Mouse (Mus musculus) small intestine, adult 2 months (tissue): ENCODE results near the gene Gm21060. TPM values are rescaled to one million over a fixed set of nuclear protein-coding genes. Genes with fewer than 3 reads are reported as not detected.
"Not testable (repeated sequence)": the region's sequence is repeated elsewhere in the genome, so short reads cannot be mapped to it uniquely, and the experiment has no call there.

Experiments
- H3K27ac ChIP-seq: fragments of 200-500 bp; 2 replicates; pipeline ENCODE4 v1.5.1; 2012; ENCODE audit warnings: low read depth, low read length, control low read depth, inconsistent platforms; ENCODE audit not compliant: insufficient read depth
- H3K27me3 ChIP-seq: fragments of 200-500 bp; 2 replicates; pipeline ENCODE4 v1.6.1; 2012; ENCODE audit warnings: mild to moderate bottlenecking, moderate library complexity, low read length, inconsistent platforms; ENCODE audit not compliant: control insufficient read depth, insufficient read depth
- H3K36me3 ChIP-seq: fragments of 200-500 bp; 2 replicates; pipeline ENCODE4 v1.6.1; 2012; ENCODE audit warnings: mild to moderate bottlenecking, low read length, control low read depth, inconsistent platforms; ENCODE audit not compliant: control insufficient read depth, insufficient read depth
- H3K4me1 ChIP-seq: fragments of 200-500 bp; 2 replicates; pipeline ENCODE4 v1.6.1; 2012; ENCODE audit warnings: low read length, inconsistent platforms, mixed read lengths; ENCODE audit not compliant: control insufficient read depth, insufficient read depth, insufficient read length
- H3K4me3 ChIP-seq: fragments of 200-500 bp; 2 replicates; pipeline ENCODE4 v1.5.1; 2012; ENCODE audit warnings: low read depth, mild to moderate bottlenecking, control low read depth, inconsistent platforms, low read length, moderate library complexity
- CTCF ChIP-seq: fragments of 200-500 bp; IDR thresholded peaks from 2 replicates; pipeline ENCODE4 v1.5.1; 2012; ENCODE audit warnings: low read depth, mild to moderate bottlenecking, control low read depth, inconsistent platforms, low read length, moderate library complexity, mixed read lengths; ENCODE audit not compliant: insufficient replicate concordance, insufficient read length; ENCODE audit errors: extremely low read depth
- POLR2A ChIP-seq: fragments of 200-500 bp; IDR thresholded peaks from 2 replicates; pipeline ENCODE4 v1.6.1; 2012; ENCODE audit warnings: low read depth, mild to moderate bottlenecking, control low read depth, inconsistent platforms, low read length, moderate library complexity
- WGBS: fragments of 180-500 bp; shearing (Covaris S2); methylation state at CpG from one replicate; pipeline ENCODE4 v1.1.7; 2018; 5-methylcytosine and 5-hydroxymethylcytosine counted together
- polyA plus RNA-seq: library from polyadenylated mRNA; depleted of rRNA; stranded (reverse); fragments of >200 nt; gene quantifications from 2 replicates; pipeline ENCODE4 v1.2.3, GENCODE M21; 2012; rRNA removed

The Gm21060 gene
- not detected in 2 replicates for polyA plus RNA-seq

- WGBS = 96% methylated on average over 2 of the region's 2 CpGs
- no peak for TF ChIP-seq CTCF
- TF ChIP-seq POLR2A = no peak
- H3K27me3 ChIP-seq = no peaks in the 10 kb centered on the region
Observed at GRCm38 (mm10) chr19:61296969-61297368, at the start of gene Gm21060. Gene Gm21060 (minus strand): TSS chr19:61297069.

GRCm38 (mm10) chr19:61320844-61321243 is 24.0 kb upstream of the Gm21060 start:
- not testable (repeated sequence) for H3K4me3 ChIP-seq, H3K36me3 ChIP-seq, H3K27ac ChIP-seq, H3K4me1 ChIP-seq, H3K27me3 ChIP-seq
- 86% methylated on average over 3 of the region's 3 CpGs for WGBS

More at GRCm38 (mm10) chr19:61296969-61297368, at the start of gene Gm21060:
- Histone ChIP-seq H3K36me3 (no peaks in the 10 kb centered on the region), H3K27ac (no peak within 1 kb of the TSS), H3K4me3 (no peak within 1 kb of the TSS), H3K4me1 (no peaks in the 10 kb centered on the region)

- not testable (repeated sequence) for H3K27me3 ChIP-seq, H3K4me1 ChIP-seq, H3K4me3 ChIP-seq, H3K36me3 ChIP-seq, H3K27ac ChIP-seq
- 55% methylated on average over 11 of the region's 11 CpGs for WGBS
Observed at GRCm38 (mm10) chr19:61313185-61313584, 16.3 kb upstream of the Gm21060 start.

GRCm38 (mm10) chr19:61312400-61312799 is 15.5 kb upstream of the Gm21060 start:
- WGBS = 87% methylated on average over 10 of the region's 10 CpGs
- H3K27me3 ChIP-seq, H3K36me3 ChIP-seq, H3K27ac ChIP-seq, H3K4me1 ChIP-seq, H3K4me3 ChIP-seq: not testable (repeated sequence)

GRCm38 (mm10) chr19:61308083-61308482 is 11.2 kb upstream of the Gm21060 start:
- H3K27ac ChIP-seq, H3K4me3 ChIP-seq, H3K36me3 ChIP-seq, H3K4me1 ChIP-seq, H3K27me3 ChIP-seq: not testable (repeated sequence)
- 58% methylated on average over 1 of the region's 1 CpGs for WGBS

- not testable (repeated sequence) for H3K27ac ChIP-seq, H3K36me3 ChIP-seq, H3K4me1 ChIP-seq, H3K27me3 ChIP-seq, H3K4me3 ChIP-seq
- WGBS = 71% methylated on average over 4 of the region's 4 CpGs
Observed at GRCm38 (mm10) chr19:61285033-61285432, 11.8 kb downstream of the Gm21060 start.

GRCm38 (mm10) chr19:61283581-61283980 is 13.3 kb downstream of the Gm21060 start:
- 73% methylated on average over 1 of the region's 1 CpGs for WGBS
- H3K4me3 ChIP-seq = no peak overlapping the region
- no peaks in the 10 kb centered on the region for H3K27me3 ChIP-seq
- TF ChIP-seq CTCF (no peak), POLR2A (no peak)
- H3K27ac ChIP-seq = no peak overlapping the region
- no peaks in the 10 kb centered on the region for H3K36me3 ChIP-seq
- 0 out of 2 replicates have a peak, but pooled peaks cover 2% of the 10 kb centered on the region for H3K4me1 ChIP-seq

GRCm38 (mm10) chr19:61275446-61275845 is 21.4 kb downstream of the Gm21060 start:
- Histone ChIP-seq H3K36me3 (no peaks in the 10 kb centered on the region), H3K4me1 (0 out of 2 replicates have a peak, but pooled peaks cover 2% of the 10 kb centered on the region), H3K4me3 (no peak overlapping the region), H3K27me3 (no peaks in the 10 kb centered on the region), H3K27ac (no peak overlapping the region)
- TF ChIP-seq POLR2A (no peak), CTCF (no peak)
- WGBS = 91% methylated on average over 1 of the region's 1 CpGs

- not testable (repeated sequence) for H3K27me3 ChIP-seq, H3K4me1 ChIP-seq, H3K27ac ChIP-seq, H3K36me3 ChIP-seq, H3K4me3 ChIP-seq
- 22% methylated on average over 11 of the region's 11 CpGs for WGBS
Observed at GRCm38 (mm10) chr19:61269141-61269540, 27.7 kb downstream of the Gm21060 start.
